Mouse (Mus musculus): ENCODE data around the gene Srpk2. TPM values are rescaled to one million over a fixed set of nuclear protein-coding genes. Genes with fewer than 3 reads are reported as not detected.
A peak's percentile ranks its signal among the peaks of the same experiment; 100 is the strongest.

Srpk2 gene
- polyA plus RNA-seq, 1 experiment, result 33.0 TPM

GRCm38 (mm10) chr5:23551687-23552086 lies 132.7 kb downstream of the Srpk2 start:
- TF ChIP-seq POLR2A (IDR thresholded peaks at IDR 0.05; ENCODE audit: borderline replicate concordance, low read depth, low read length) (no peak), CTCF (IDR thresholded peaks at IDR 0.05; ENCODE audit: low read depth, low read length) (no peak)
- 0 out of 2 replicates have a peak, but pooled peaks cover 3% of the 10 kb centered on the region for H3K4me1 ChIP-seq (ENCODE audit: control insufficient read depth, insufficient read depth, low read length)
- H3K27ac ChIP-seq (ENCODE audit: insufficient read depth, low read depth, low read length), result no peak overlapping the region
- no peak overlapping the region for H3K4me3 ChIP-seq (ENCODE audit: insufficient read depth, low read length)

- no peaks in the 10 kb centered on the region for H3K4me1 ChIP-seq (ENCODE audit: control insufficient read depth, insufficient read depth, low read length)
- TF ChIP-seq CTCF (IDR thresholded peaks at IDR 0.05; ENCODE audit: low read depth, low read length) (no peak), POLR2A (IDR thresholded peaks at IDR 0.05; ENCODE audit: borderline replicate concordance, low read depth, low read length) (no peak)
- no peak overlapping the region for H3K4me3 ChIP-seq (ENCODE audit: insufficient read depth, low read length)
- no peak overlapping the region for H3K27ac ChIP-seq (ENCODE audit: insufficient read depth, low read depth, low read length)
These were observed 148.7 kb downstream of the Srpk2 start for GRCm38 (mm10) chr5:23535692-23536091.

- no peak overlapping the region for H3K27ac ChIP-seq (ENCODE audit: insufficient read depth, low read depth, low read length)
- peaks cover 13% of the 10 kb centered on the region for H3K4me1 ChIP-seq (ENCODE audit: control insufficient read depth, insufficient read depth, low read length)
- TF ChIP-seq CTCF (IDR thresholded peaks at IDR 0.05; ENCODE audit: low read depth, low read length), result no peak
- TF ChIP-seq POLR2A (IDR thresholded peaks at IDR 0.05; ENCODE audit: borderline replicate concordance, low read depth, low read length), result no peak
- H3K4me3 ChIP-seq (ENCODE audit: insufficient read depth, low read length), result no peak overlapping the region
These were observed 152.8 kb downstream of the Srpk2 start for GRCm38 (mm10) chr5:23531541-23532096.

GRCm38 (mm10) chr5:23531100-23531499 lies 153.3 kb downstream of the Srpk2 start:
- H3K27ac ChIP-seq (ENCODE audit: insufficient read depth, low read depth, low read length), result no peak overlapping the region
- TF ChIP-seq CTCF (IDR thresholded peaks at IDR 0.05; ENCODE audit: low read depth, low read length) (no peak), POLR2A (IDR thresholded peaks at IDR 0.05; ENCODE audit: borderline replicate concordance, low read depth, low read length) (no peak)
- peaks cover 17% of the 10 kb centered on the region for H3K4me1 ChIP-seq (ENCODE audit: control insufficient read depth, insufficient read depth, low read length)
- H3K4me3 ChIP-seq (ENCODE audit: insufficient read depth, low read length), result no peak overlapping the region

- Histone ChIP-seq H3K27ac (ENCODE audit: insufficient read depth, low read depth, low read length) (no peak overlapping the region), H3K4me1 (ENCODE audit: control insufficient read depth, insufficient read depth, low read length) (peaks cover 34% of the 10 kb centered on the region), H3K4me3 (ENCODE audit: insufficient read depth, low read length) (no peak overlapping the region)
- TF ChIP-seq CTCF (IDR thresholded peaks at IDR 0.05; ENCODE audit: low read depth, low read length), result no peak
- TF ChIP-seq POLR2A (IDR thresholded peaks at IDR 0.05; ENCODE audit: borderline replicate concordance, low read depth, low read length), result no peak
These were observed 159.8 kb downstream of the Srpk2 start for GRCm38 (mm10) chr5:23524621-23525020.

GRCm38 (mm10) chr5:23523936-23524335 lies 160.5 kb downstream of the Srpk2 start:
- H3K4me3 ChIP-seq (ENCODE audit: insufficient read depth, low read length), result no peak overlapping the region
- no peak overlapping the region for H3K27ac ChIP-seq (ENCODE audit: insufficient read depth, low read depth, low read length)
- no peak for TF ChIP-seq CTCF (IDR thresholded peaks at IDR 0.05; ENCODE audit: low read depth, low read length)
- no peak for TF ChIP-seq POLR2A (IDR thresholded peaks at IDR 0.05; ENCODE audit: borderline replicate concordance, low read depth, low read length)

GRCm38 (mm10) chr5:23521645-23522044 lies 162.8 kb downstream of the Srpk2 start:
- Histone ChIP-seq H3K27ac (ENCODE audit: insufficient read depth, low read depth, low read length) (no peak overlapping the region), H3K4me1 (ENCODE audit: control insufficient read depth, insufficient read depth, low read length) (peaks cover 33% of the 10 kb centered on the region), H3K4me3 (ENCODE audit: insufficient read depth, low read length) (no peak overlapping the region)
- TF ChIP-seq POLR2A (IDR thresholded peaks at IDR 0.05; ENCODE audit: borderline replicate concordance, low read depth, low read length), result no peak
- no peak for TF ChIP-seq CTCF (IDR thresholded peaks at IDR 0.05; ENCODE audit: low read depth, low read length)

More at GRCm38 (mm10) chr5:23523936-23524335, 160.5 kb downstream of the Srpk2 start:
- peaks cover 40% of the 10 kb centered on the region for H3K4me1 ChIP-seq (ENCODE audit: control insufficient read depth, insufficient read depth, low read length)

- Histone ChIP-seq H3K4me1 (ENCODE audit: control insufficient read depth, insufficient read depth, low read length) (peaks cover 23% of the 10 kb centered on the region), H3K4me3 (ENCODE audit: insufficient read depth, low read length) (no peak overlapping the region), H3K27ac (ENCODE audit: insufficient read depth, low read depth, low read length) (peak overlapping the region; percentile 62; the same call in 1 of the 2 replicates)
- TF ChIP-seq POLR2A (IDR thresholded peaks at IDR 0.05; ENCODE audit: borderline replicate concordance, low read depth, low read length) (no peak), CTCF (IDR thresholded peaks at IDR 0.05; ENCODE audit: low read depth, low read length) (no peak)
These were observed 164.7 kb downstream of the Srpk2 start for GRCm38 (mm10) chr5:23519679-23520078.

- TF ChIP-seq CTCF (IDR thresholded peaks at IDR 0.05; ENCODE audit: low read depth, low read length) (no peak), POLR2A (IDR thresholded peaks at IDR 0.05; ENCODE audit: borderline replicate concordance, low read depth, low read length) (no peak)
- Histone ChIP-seq H3K4me1 (ENCODE audit: control insufficient read depth, insufficient read depth, low read length) (peaks cover 23% of the 10 kb centered on the region), H3K27ac (ENCODE audit: insufficient read depth, low read depth, low read length) (peak overlapping the region; percentile 62), H3K4me3 (ENCODE audit: insufficient read depth, low read length) (no peak overlapping the region)
These were observed 165.7 kb downstream of the Srpk2 start for GRCm38 (mm10) chr5:23518673-23519072.

- no peak for TF ChIP-seq CTCF (IDR thresholded peaks at IDR 0.05; ENCODE audit: low read depth, low read length)
- no peak for TF ChIP-seq POLR2A (IDR thresholded peaks at IDR 0.05; ENCODE audit: borderline replicate concordance, low read depth, low read length)
- Histone ChIP-seq H3K27ac (ENCODE audit: insufficient read depth, low read depth, low read length) (no peak overlapping the region), H3K4me3 (ENCODE audit: insufficient read depth, low read length) (no peak overlapping the region), H3K4me1 (ENCODE audit: control insufficient read depth, insufficient read depth, low read length) (peaks cover 23% of the 10 kb centered on the region)
These were observed 166.6 kb downstream of the Srpk2 start for GRCm38 (mm10) chr5:23517839-23518238.

All from bone marrow macrophage, adult 2 months (primary cell).